Comparison of ENCODE assay signal across 38 mouse cellular contexts in the genomic region with DNA sequence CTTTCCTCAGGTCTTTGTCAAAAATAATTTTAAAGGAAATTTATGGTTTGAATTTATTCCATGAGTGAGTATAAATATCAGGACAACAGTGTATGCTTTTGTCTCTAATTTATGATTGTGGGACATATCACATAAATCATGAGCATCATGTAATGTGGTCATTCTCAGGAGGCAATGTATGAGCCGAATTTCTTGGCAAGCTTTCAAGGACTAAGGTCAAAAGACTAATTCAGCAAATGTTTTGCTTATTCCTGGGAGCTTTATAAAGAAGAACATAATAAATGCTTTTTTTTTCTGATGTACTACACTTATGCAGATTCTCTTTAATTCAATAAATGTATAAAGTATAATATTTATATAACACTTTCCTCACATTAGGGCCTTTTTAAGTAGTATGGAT. TPM values are rescaled to one million over a fixed set of nuclear protein-coding genes. Genes with fewer than 3 reads are reported as not detected.
"Had no signal": no experiment of that assay in that cellular context is flagged by ENCODE, and none has a peak within 500 bp of the region (broad histone marks: within the 10 kb centered on the region; RNA-seq: fewer than 3 reads in every experiment).

TSS of gene Gm13723 (minus strand) at position 101 of the 400 bp plus-strand sequence.

- H3K4me1 ChIP-seq: embryonic facial prominence, embryonic 10.5 days; embryonic facial prominence, embryonic 12.5 days; embryonic facial prominence, embryonic 13.5 days; embryonic facial prominence, embryonic 15.5 days; forebrain, embryonic 10.5 days; forebrain, embryonic 12.5 days; forebrain, embryonic 13.5 days; forebrain, embryonic 15.5 days had no signal

- H3K27me3 ChIP-seq: embryonic facial prominence, embryonic 12.5 days; embryonic facial prominence, embryonic 13.5 days; embryonic facial prominence, embryonic 15.5 days; forebrain, embryonic 12.5 days; forebrain, embryonic 13.5 days; forebrain, embryonic 15.5 days had no signal

- ATAC-seq: forebrain, embryonic 13.5 days; forebrain, embryonic 14.5 days; forebrain, embryonic 15.5 days; forebrain, embryonic 16.5 days; forebrain, postnatal 0 days had no signal

- H3K27ac ChIP-seq: embryonic facial prominence, embryonic 10.5 days; embryonic facial prominence, embryonic 12.5 days; embryonic facial prominence, embryonic 13.5 days; embryonic facial prominence, embryonic 15.5 days; forebrain, embryonic 10.5 days; forebrain, embryonic 12.5 days; forebrain, embryonic 13.5 days; forebrain, embryonic 15.5 days; gastrocnemius, adult 2 months had no signal

- H3K4me2 ChIP-seq: embryonic facial prominence, embryonic 12.5 days; embryonic facial prominence, embryonic 13.5 days; embryonic facial prominence, embryonic 15.5 days; forebrain, embryonic 12.5 days; forebrain, embryonic 13.5 days; forebrain, embryonic 15.5 days had no signal

- H3K9ac ChIP-seq: embryonic facial prominence, embryonic 12.5 days; embryonic facial prominence, embryonic 13.5 days; embryonic facial prominence, embryonic 15.5 days; forebrain, embryonic 12.5 days; forebrain, embryonic 13.5 days; forebrain, embryonic 15.5 days; forebrain, postnatal 0 days had no signal

- DNase-seq: cerebellum, adult 18-20 months; cerebellum, adult 2 months; cerebellum, adult 8-10 months; cerebellum, adult 9-10 months; cerebellum, adult 9-11 months; cerebellum, postnatal 14 days; cerebellum, postnatal 25 days; cerebellum, postnatal 36 days; embryo, embryonic 11 days; forebrain, postnatal 0 days; gastrocnemius, adult 2 months; gastrocnemius, postnatal 10 days; gastrocnemius, postnatal 14 days; gastrocnemius, postnatal 25 days; gastrocnemius, postnatal 36 days; heart, adult 11 months had no signal

- H3K4me3 ChIP-seq: embryonic facial prominence, embryonic 10.5 days; embryonic facial prominence, embryonic 12.5 days; embryonic facial prominence, embryonic 13.5 days; embryonic facial prominence, embryonic 15.5 days; erythroblast, embryonic 14.5 days; forebrain, embryonic 10.5 days; forebrain, embryonic 12.5 days; forebrain, embryonic 13.5 days; forebrain, embryonic 15.5 days; gastrocnemius, adult 2 months had no signal

- H3K36me3 ChIP-seq: embryonic facial prominence, embryonic 10.5 days; embryonic facial prominence, embryonic 12.5 days; embryonic facial prominence, embryonic 13.5 days; embryonic facial prominence, embryonic 15.5 days; forebrain, embryonic 10.5 days; forebrain, embryonic 12.5 days; forebrain, embryonic 15.5 days had no signal

- H3K9me3 ChIP-seq: embryonic facial prominence, embryonic 10.5 days; embryonic facial prominence, embryonic 12.5 days; embryonic facial prominence, embryonic 13.5 days; embryonic facial prominence, embryonic 15.5 days; forebrain, embryonic 10.5 days; forebrain, embryonic 12.5 days; forebrain, embryonic 13.5 days; forebrain, embryonic 15.5 days had no signal

RNA-seq across cellular contexts. Expression of gene Gm13723, which starts in this region (rescaled TPM):
- total RNA-seq: common myeloid progenitor, adult 5-6 weeks; forebrain, postnatal 0 days; gastrocnemius, adult 18-20 months; gastrocnemius, adult 2 months; gastrocnemius, adult 8-10 months; gastrocnemius, postnatal 10 days; gastrocnemius, postnatal 14 days; gastrocnemius, postnatal 25 days; gastrocnemius, postnatal 36 days; gastrocnemius, postnatal 4 days; granulocyte monocyte progenitor cell, adult 5-6 weeks had no signal
- polyA plus RNA-seq: cerebellum, adult 2 months; cortical plate, adult 2 months; embryonic facial prominence, embryonic 10.5 days; embryonic facial prominence, embryonic 11.5 days; embryonic facial prominence, embryonic 12.5 days; embryonic facial prominence, embryonic 13.5 days; embryonic facial prominence, embryonic 14.5 days; embryonic facial prominence, embryonic 15.5 days; erythroblast, embryonic 14.5 days; forebrain, embryonic 10.5 days; forebrain, embryonic 11.5 days; forebrain, embryonic 12.5 days; forebrain, embryonic 13.5 days; forebrain, embryonic 14.5 days; forebrain, embryonic 15.5 days; forebrain, embryonic 16.5 days; forebrain, postnatal 0 days; frontal cortex, adult 2 months; gonadal fat pad, adult 2 months had no signal
